In the genomic region with DNA sequence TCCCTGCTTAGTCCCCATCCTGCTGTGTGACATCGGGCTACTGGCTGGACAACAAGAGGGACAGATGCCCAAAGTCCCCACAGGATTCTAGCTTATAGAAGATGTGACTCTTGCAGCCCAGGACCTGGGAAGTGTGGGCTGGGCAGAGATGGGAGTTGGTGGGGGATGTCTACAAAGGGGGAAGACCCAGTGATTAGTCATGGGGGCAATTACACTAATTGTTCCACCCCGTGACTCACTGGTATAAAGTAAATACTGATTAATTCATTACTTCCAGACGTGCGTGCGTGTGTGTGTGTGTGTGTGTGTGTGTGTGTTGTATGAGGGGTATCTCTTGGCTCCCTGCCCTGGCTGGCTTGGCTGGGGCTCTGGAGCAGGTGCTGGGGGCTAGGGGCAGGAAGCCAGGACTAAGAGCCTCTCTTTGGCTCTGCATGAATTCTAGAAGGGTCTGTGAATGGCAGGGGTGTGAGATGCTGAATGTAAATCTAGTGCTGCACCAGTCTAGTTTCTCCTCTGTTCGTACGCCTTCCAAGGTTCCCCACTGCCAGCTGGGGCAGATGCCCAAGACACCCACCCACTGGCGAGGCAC, we compare ENCODE assay signal across 12 mouse cellular contexts. TPM values are rescaled to one million over a fixed set of nuclear protein-coding genes. Genes with fewer than 3 reads are reported as not detected.
A peak's percentile ranks its signal among the peaks of the same experiment; 100 is the strongest.
DNase-seq lines count a peak whose midpoint lies in the region; ATAC-seq lines count a peak whose summit lies in the region.
"Had no signal": no experiment of that assay in that cellular context is flagged by ENCODE, and none has a peak within 500 bp of the region (broad histone marks: within the 10 kb centered on the region; RNA-seq: fewer than 3 reads in every experiment).

No protein-coding gene starts in this region.

- H3K36me3 ChIP-seq in hindbrain, embryonic 12.5 days = peaks cover 8% of the 10 kb centered on the region; the same call in 1 of the 2 replicates
- H3K36me3 ChIP-seq in neural tube, embryonic 15.5 days = peaks cover 4% of the 10 kb centered on the region; the same call in 1 of the 2 replicates
- H3K36me3 ChIP-seq: lung, embryonic 15.5 days; stomach, embryonic 15.5 days had no signal

- WGBS in hindbrain, embryonic 12.5 days = 43% methylated on average over 8 of the region's 8 CpGs
- 32% methylated on average over 8 of the region's 8 CpGs for WGBS in neural tube, embryonic 15.5 days

- peaks cover 55% of the 10 kb centered on the region for H3K4me1 ChIP-seq in hindbrain, embryonic 12.5 days
- H3K4me1 ChIP-seq in neural tube, embryonic 15.5 days = peaks cover 62% of the 10 kb centered on the region

- no peak overlapping the region for H3K4me2 ChIP-seq in hindbrain, embryonic 12.5 days (replicated peaks)
- H3K4me2 ChIP-seq in neural tube, embryonic 15.5 days = no peak overlapping the region
- H3K4me2 ChIP-seq: limb, embryonic 13.5 days; lung, embryonic 15.5 days; stomach, embryonic 15.5 days had no signal

- peak; percentile 63 to 89 for DNase-seq in cerebellum, postnatal 4 days (ENCODE audit: low spot score in 2 of 2)
- no peak for DNase-seq in cerebellum, postnatal 36 days
- DNase-seq in left cerebral cortex, postnatal 14 days (ENCODE audit: low spot score in 2 of 2) = peak; percentile 67 to 71
- no peak for DNase-seq in left cerebral cortex, adult 11 months (ENCODE audit: low spot score)
- DNase-seq in lung, postnatal 14 days = no peak
- DNase-seq in thymus, postnatal 10 days (ENCODE audit: low spot score in 2 of 2) = no peak
- DNase-seq: kidney, postnatal 25 days had no signal

- H3K9me3 ChIP-seq in hindbrain, embryonic 12.5 days (replicated peaks) = no peaks in the 10 kb centered on the region
- no peaks in the 10 kb centered on the region for H3K9me3 ChIP-seq in neural tube, embryonic 15.5 days (replicated peaks)
- H3K9me3 ChIP-seq: limb, embryonic 13.5 days; lung, embryonic 15.5 days; stomach, embryonic 15.5 days had no signal

- no peak overlapping the region for H3K4me3 ChIP-seq in hindbrain, embryonic 12.5 days
- H3K4me3 ChIP-seq in neural tube, embryonic 15.5 days (replicated peaks) = no peak overlapping the region
- H3K4me3 ChIP-seq: limb, embryonic 13.5 days; lung, embryonic 15.5 days; stomach, embryonic 15.5 days had no signal

- peak overlapping the region; percentile 86 for H3K27ac ChIP-seq in hindbrain, embryonic 12.5 days
- peak overlapping the region; percentile 77 for H3K27ac ChIP-seq in neural tube, embryonic 15.5 days (replicated peaks)
- H3K27ac ChIP-seq: limb, embryonic 13.5 days; lung, embryonic 15.5 days; stomach, embryonic 15.5 days had no signal

- H3K9ac ChIP-seq in hindbrain, embryonic 12.5 days = no peak overlapping the region
- H3K9ac ChIP-seq in neural tube, embryonic 15.5 days (replicated peaks) = no peak overlapping the region; the same call in 1 of the 2 replicates
- H3K9ac ChIP-seq: limb, embryonic 13.5 days; lung, embryonic 15.5 days; stomach, embryonic 15.5 days had no signal

- 0 out of 2 replicates have a peak, but pooled peaks cover 5% of the 10 kb centered on the region for H3K27me3 ChIP-seq in hindbrain, embryonic 12.5 days
- no peaks in the 10 kb centered on the region for H3K27me3 ChIP-seq in neural tube, embryonic 15.5 days (replicated peaks)
- H3K27me3 ChIP-seq: limb, embryonic 13.5 days; lung, embryonic 15.5 days; stomach, embryonic 15.5 days had no signal

- peak; percentile 30; the same call in 1 of the 2 replicates for ATAC-seq in hindbrain, embryonic 12.5 days (ENCODE audit: low FRiP score)
- peak; percentile 21; the same call in 1 of the 2 replicates for ATAC-seq in neural tube, embryonic 15.5 days (ENCODE audit: low FRiP score)

- intact Hi-C loops in left cerebral cortex, postnatal 14 days (cut with DNase I) = no loop called here

RNA-seq across cellular contexts. Expression of a gene that starts 22.5 kb away (rescaled TPM):
- 100 to 1,000 TPM; 246 to 250 TPM for total RNA-seq in left cerebral cortex, postnatal 14 days (2021)
- polyA plus RNA-seq in hindbrain, embryonic 12.5 days (2016; fragmentation: Nextera tagmentation; extraction: Ambion mirVana) = 60.5 and 66.7 TPM in 2 replicates
- 117 and 130 TPM in 2 replicates for polyA plus RNA-seq in neural tube, embryonic 15.5 days (2015; fragmentation: Nextera tagmentation; extraction: Ambion mirVana)

Comparison
In these comparisons a context has a peak if more than half of its experiments do, and no peak if none do; other contexts are left out.
1. DNase-seq: peak in cerebellum, postnatal 4 days (2 of 2) and left cerebral cortex, postnatal 14 days (2 of 2); none in cerebellum, postnatal 36 days (0 of 2), left cerebral cortex, adult 11 months (single experiment), lung, postnatal 14 days (single experiment) and thymus, postnatal 10 days (0 of 2).